Mouse (Mus musculus) heart, embryonic 11.5 days (tissue): Measurements from ENCODE around the gene Extl2. TPM values are rescaled to one million over a fixed set of nuclear protein-coding genes. Genes with fewer than 3 reads are reported as not detected.

ENCODE experiments used
- ATAC-seq: fragments of 200-750 bp; cut with Nextera tagmentation; replicated peaks from 2 replicates; pipeline ENCODE4 v1.8.0; 2017; ENCODE audit warnings: moderate library complexity; ENCODE audit not compliant: insufficient number of reproducible peaks, low FRiP score, low TSS enrichment
- H3K27ac ChIP-seq: fragments of 300-500 bp; sonication (generic); 2 replicates; pipeline ENCODE4 v1.5.1; 2014; ENCODE audit warnings: mild to moderate bottlenecking, low read depth, low read length
- H3K27me3 ChIP-seq: fragments of 300-500 bp; sonication (generic); 2 replicates; pipeline ENCODE4 v1.6.1; 2014; ENCODE audit warnings: mild to moderate bottlenecking, low read length, mixed read lengths; ENCODE audit not compliant: control insufficient read depth, insufficient read depth
- H3K36me3 ChIP-seq: fragments of 300-500 bp; sonication (generic); 2 replicates; pipeline ENCODE4 v1.6.1; 2014; ENCODE audit warnings: mild to moderate bottlenecking, low read length, moderate library complexity, mixed read lengths; ENCODE audit not compliant: control insufficient read depth, insufficient read depth
- H3K4me1 ChIP-seq: fragments of 300-500 bp; sonication (generic); 2 replicates; pipeline ENCODE4 v1.6.1; 2014; ENCODE audit warnings: low read length; ENCODE audit not compliant: control insufficient read depth, insufficient read depth
- H3K4me2 ChIP-seq: fragments of 300-500 bp; sonication (generic); 2 replicates; pipeline ENCODE4 v1.6.1; 2014; ENCODE audit warnings: mild to moderate bottlenecking, moderate library complexity
- H3K4me3 ChIP-seq: fragments of 300-500 bp; sonication (generic); 2 replicates; pipeline ENCODE4 v1.5.1; 2014; ENCODE audit warnings: low read depth, low read length
- H3K9ac ChIP-seq: fragments of 300-500 bp; sonication (generic); 2 replicates; pipeline ENCODE4 v1.6.1; 2014; ENCODE audit warnings: mild to moderate bottlenecking, low read depth, low read length, moderate library complexity
- H3K9me3 ChIP-seq: fragments of 300-500 bp; sonication (generic); replicated peaks from 2 replicates; pipeline ENCODE4 v1.6.1; 2016; ENCODE audit warnings: low read length; ENCODE audit not compliant: control insufficient read depth
- WGBS: fragments of 180-500 bp; shearing (Covaris S2); extraction: QIAGEN DNeasy Blood & Tissue Kit; methylation state at CpG from one replicate; pipeline ENCODE4 v1.1.7; 2014; ENCODE audit not compliant: insufficient replicate concordance; 5-methylcytosine and 5-hydroxymethylcytosine counted together
- polyA plus RNA-seq: library from polyadenylated mRNA; unstranded; fragments of >200 nt; fragmentation: Nextera tagmentation; extraction: Ambion mirVana; gene quantifications from 2 replicates; pipeline ENCODE4 v1.2.1, GENCODE M21; 2014

The Extl2 gene
- polyA plus RNA-seq, 1 experiment from 2014 or later: 19.2 TPM

GRCm38 (mm10) chr3:116033871-116034222, 26.6 kb downstream of the Extl2 start:
- Histone ChIP-seq H3K27ac (no peak overlapping the region), H3K27me3 (no peaks in the 10 kb centered on the region), H3K4me2 (no peak overlapping the region), H3K4me1 (no peaks in the 10 kb centered on the region), H3K4me3 (no peak overlapping the region), H3K9ac (no peak overlapping the region), H3K36me3 (no peaks in the 10 kb centered on the region), H3K9me3 (no peaks in the 10 kb centered on the region)
- ATAC-seq: no peak
- WGBS: 52% methylated on average over 3 of the region's 3 CpGs

GRCm38 (mm10) chr3:116040776-116041175, 33.5 kb downstream of the Extl2 start:
- WGBS: 73% methylated on average over 3 of the region's 3 CpGs
- Histone ChIP-seq H3K9ac (no peak overlapping the region), H3K27ac (no peak overlapping the region), H3K4me1 (no peaks in the 10 kb centered on the region), H3K9me3 (no peaks in the 10 kb centered on the region), H3K4me2 (no peak overlapping the region), H3K27me3 (no peaks in the 10 kb centered on the region), H3K36me3 (no peaks in the 10 kb centered on the region), H3K4me3 (no peak overlapping the region)
- no peak for ATAC-seq

- 75% methylated on average over 2 of the region's 2 CpGs for WGBS
- H3K27ac ChIP-seq: no peak overlapping the region
- no peaks in the 10 kb centered on the region for H3K9me3 ChIP-seq
- ATAC-seq: no peak
- H3K4me3 ChIP-seq: no peak overlapping the region
- no peaks in the 10 kb centered on the region; the same call in 1 of the 2 replicates for H3K27me3 ChIP-seq
- no peak overlapping the region for H3K4me2 ChIP-seq
- H3K36me3 ChIP-seq: no peaks in the 10 kb centered on the region
- no peaks in the 10 kb centered on the region for H3K4me1 ChIP-seq
- no peak overlapping the region for H3K9ac ChIP-seq
Measured at GRCm38 (mm10) chr3:116046000-116046399, 38.7 kb downstream of the Extl2 start.

- no peak overlapping the region for H3K4me2 ChIP-seq
- WGBS: 60% methylated on average over 5 of the region's 5 CpGs
- no peak for ATAC-seq
- H3K36me3 ChIP-seq: no peaks in the 10 kb centered on the region
- no peaks in the 10 kb centered on the region for H3K9me3 ChIP-seq
- H3K4me1 ChIP-seq: no peaks in the 10 kb centered on the region
- no peak overlapping the region for H3K4me3 ChIP-seq
- no peak overlapping the region for H3K9ac ChIP-seq
- no peaks in the 10 kb centered on the region; the same call in 1 of the 2 replicates for H3K27me3 ChIP-seq
- no peak overlapping the region for H3K27ac ChIP-seq
Measured at GRCm38 (mm10) chr3:116047034-116047433, 39.8 kb downstream of the Extl2 start.

GRCm38 (mm10) chr3:116057078-116057477, 49.8 kb downstream of the Extl2 start:
- H3K27me3 ChIP-seq: no peaks in the 10 kb centered on the region
- no peak overlapping the region for H3K4me3 ChIP-seq
- WGBS: 66% methylated on average over 6 of the region's 6 CpGs
- H3K27ac ChIP-seq: no peak overlapping the region
- no peaks in the 10 kb centered on the region for H3K9me3 ChIP-seq
- no peak overlapping the region for H3K9ac ChIP-seq
- H3K4me1 ChIP-seq: no peaks in the 10 kb centered on the region
- no peaks in the 10 kb centered on the region for H3K36me3 ChIP-seq
- H3K4me2 ChIP-seq: no peak overlapping the region
- no peak for ATAC-seq

GRCm38 (mm10) chr3:116060320-116060719, 53.1 kb downstream of the Extl2 start:
- H3K27ac ChIP-seq: no peak overlapping the region

GRCm38 (mm10) chr3:116062141-116062540, 54.9 kb downstream of the Extl2 start:
- H3K4me2 ChIP-seq: no peak overlapping the region
- H3K27me3 ChIP-seq: no peaks in the 10 kb centered on the region
- ATAC-seq: no peak
- H3K9me3 ChIP-seq: no peaks in the 10 kb centered on the region
- H3K4me3 ChIP-seq: no peak overlapping the region
- H3K27ac ChIP-seq: no peak overlapping the region
- 83% methylated on average over 2 of the region's 2 CpGs for WGBS
- no peaks in the 10 kb centered on the region for H3K4me1 ChIP-seq
- H3K36me3 ChIP-seq: no peaks in the 10 kb centered on the region
- H3K9ac ChIP-seq: no peak overlapping the region

More at GRCm38 (mm10) chr3:116060320-116060719, 53.1 kb downstream of the Extl2 start:
- H3K9ac ChIP-seq: no peak overlapping the region
- no peaks in the 10 kb centered on the region for H3K27me3 ChIP-seq
- H3K4me3 ChIP-seq: no peak overlapping the region
- H3K4me2 ChIP-seq: no peak overlapping the region
- no peaks in the 10 kb centered on the region for H3K36me3 ChIP-seq
- ATAC-seq: no peak
- 81% methylated on average over 5 of the region's 5 CpGs for WGBS
- no peaks in the 10 kb centered on the region for H3K9me3 ChIP-seq
- H3K4me1 ChIP-seq: no peaks in the 10 kb centered on the region

GRCm38 (mm10) chr3:116072584-116072983, 65.3 kb downstream of the Extl2 start:
- H3K9me3 ChIP-seq: no peaks in the 10 kb centered on the region
- ATAC-seq: no peak
- H3K27ac ChIP-seq: peak overlapping the region; percentile 69
- 29% methylated on average over 2 of the region's 2 CpGs for WGBS
- no peaks in the 10 kb centered on the region for H3K27me3 ChIP-seq
- H3K4me3 ChIP-seq: no peak overlapping the region
- no peak overlapping the region for H3K4me2 ChIP-seq
- H3K4me1 ChIP-seq: peaks cover 7% of the 10 kb centered on the region; the same call in 1 of the 2 replicates
- no peaks in the 10 kb centered on the region for H3K36me3 ChIP-seq
- H3K9ac ChIP-seq: no peak overlapping the region

GRCm38 (mm10) chr3:116076739-116077138, 69.5 kb downstream of the Extl2 start:
- Histone ChIP-seq H3K27me3 (no peaks in the 10 kb centered on the region), H3K4me1 (peaks cover 14% of the 10 kb centered on the region), H3K27ac (no peak overlapping the region), H3K4me2 (no peak overlapping the region), H3K4me3 (no peak overlapping the region), H3K9ac (no peak overlapping the region), H3K9me3 (no peaks in the 10 kb centered on the region), H3K36me3 (no peaks in the 10 kb centered on the region)
- WGBS: 83% methylated on average over 2 of the region's 2 CpGs
- ATAC-seq: no peak
